Mouse (Mus musculus) neural tube, embryonic 13.5 days (tissue): ENCODE results near the gene Magi3. TPM values are rescaled to one million over a fixed set of nuclear protein-coding genes. Genes with fewer than 3 reads are reported as not detected.

Experiments
- ATAC-seq: fragments of 200-750 bp; cut with Nextera tagmentation; 2 replicates; pipeline ENCODE4 v1.8.0; 2017; ENCODE audit warnings: low read depth, mild to moderate bottlenecking, moderate TSS enrichment, moderate library complexity
- H3K27ac ChIP-seq: fragments of 300-500 bp; sonication (generic); replicated peaks from 2 replicates; pipeline ENCODE4 v1.5.1; 2015; ENCODE audit warnings: moderate library complexity, mild to moderate bottlenecking, inconsistent platforms
- H3K27me3 ChIP-seq: fragments of 300-500 bp; sonication (generic); 2 replicates; pipeline ENCODE4 v1.6.1; 2015; ENCODE audit warnings: mild to moderate bottlenecking, inconsistent platforms
- H3K36me3 ChIP-seq: fragments of 300-500 bp; sonication (generic); 2 replicates; pipeline ENCODE4 v1.6.1; 2015; ENCODE audit warnings: mild to moderate bottlenecking, inconsistent platforms
- H3K4me1 ChIP-seq: fragments of 300-500 bp; sonication (generic); replicated peaks from 2 replicates; pipeline ENCODE4 v1.6.1; 2015; ENCODE audit warnings: inconsistent platforms
- H3K4me2 ChIP-seq: fragments of 300-500 bp; sonication (generic); 2 replicates; pipeline ENCODE4 v1.6.1; 2015; ENCODE audit warnings: inconsistent platforms, mild to moderate bottlenecking, moderate library complexity
- H3K4me3 ChIP-seq: fragments of 300-500 bp; sonication (generic); 2 replicates; pipeline ENCODE4 v1.5.1; 2015; ENCODE audit warnings: mild to moderate bottlenecking, inconsistent platforms
- H3K9ac ChIP-seq: fragments of 300-500 bp; sonication (generic); 2 replicates; pipeline ENCODE4 v1.6.1; 2015; ENCODE audit warnings: moderate library complexity, mild to moderate bottlenecking, inconsistent platforms
- H3K9me3 ChIP-seq: fragments of 300-500 bp; sonication (generic); 2 replicates; pipeline ENCODE4 v1.6.1; 2016; ENCODE audit warnings: inconsistent platforms
- whole genome bisulfite sequencing: fragments of 180-500 bp; shearing (Covaris S2); methylation state at CpG from one replicate; pipeline ENCODE4 v1.1.7; 2015; 5-methylcytosine and 5-hydroxymethylcytosine counted together
- polyA plus RNA-seq: library from polyadenylated mRNA; unstranded; fragments of >200 nt; fragmentation: Nextera tagmentation; extraction: Ambion mirVana; gene quantifications from 2 replicates; pipeline ENCODE4 v1.2.1, GENCODE M21; 2015

Gene Magi3
- polyA plus RNA-seq, 1 experiment from 2014 or later = 8.6 TPM

GRCm38 (mm10) chr3:103968701-103969100, 251.5 kb downstream of the Magi3 start:
- ATAC-seq = peak; percentile 90
- Histone ChIP-seq H3K36me3 (peaks cover 28% of the 10 kb centered on the region), H3K4me1 (peaks cover 31% of the 10 kb centered on the region), H3K9ac (peak overlapping the region; percentile 97), H3K27ac (peak overlapping the region; percentile 98), H3K27me3 (no peaks in the 10 kb centered on the region), H3K4me3 (peak overlapping the region; percentile 87), H3K9me3 (no peaks in the 10 kb centered on the region), H3K4me2 (peak overlapping the region; percentile 81)
- whole genome bisulfite sequencing = under 1% methylated on average over 24 of the region's 24 CpGs

GRCm38 (mm10) chr3:103967861-103968691, 252.1 kb downstream of the Magi3 start, which contains the start of gene Phtf1:
TSS of gene Phtf1 (plus strand) at chr3:103968110.
- Histone ChIP-seq H3K36me3 (peaks cover 23% of the 10 kb centered on the region), H3K9ac (peak within 1 kb of the TSS; percentile 97), H3K4me1 (peaks cover 31% of the 10 kb centered on the region), H3K9me3 (no peaks in the 10 kb centered on the region), H3K4me3 (peak within 1 kb of the TSS; percentile 87), H3K27ac (peak within 1 kb of the TSS; percentile 98), H3K4me2 (peak within 1 kb of the TSS; percentile 81), H3K27me3 (no peaks in the 10 kb centered on the region)
- WGBS = under 1% methylated on average over 69 of the region's 70 CpGs
- ATAC-seq = peak; percentile 97

GRCm38 (mm10) chr3:103967231-103967630, 252.9 kb downstream of the Magi3 start:
- peaks cover 31% of the 10 kb centered on the region for H3K4me1 ChIP-seq
- H3K36me3 ChIP-seq = peaks cover 26% of the 10 kb centered on the region
- 23% methylated on average over 2 of the region's 2 CpGs for WGBS
- H3K9ac ChIP-seq = peak overlapping the region; percentile 97
- H3K4me3 ChIP-seq = peak overlapping the region; percentile 87
- no peaks in the 10 kb centered on the region for H3K9me3 ChIP-seq
- ATAC-seq = no peak
- H3K27ac ChIP-seq = peak overlapping the region; percentile 98
- no peaks in the 10 kb centered on the region for H3K27me3 ChIP-seq
- peak overlapping the region; percentile 81 for H3K4me2 ChIP-seq
